Mouse (Mus musculus) brown adipose tissue, adult 24 weeks (tissue): ENCODE results near the gene Bpifb1. TPM values are rescaled to one million over a fixed set of nuclear protein-coding genes. Genes with fewer than 3 reads are reported as not detected.
"Not testable (repeated sequence)": the region's sequence is repeated elsewhere in the genome, so short reads cannot be mapped to it uniquely, and the experiment has no call there.

Source experiments
- H3K27ac ChIP-seq: fragments of 200-500 bp; replicated peaks from 2 replicates; pipeline ENCODE4 v1.5.1; 2012; ENCODE audit warnings: low read depth, mild to moderate bottlenecking, low read length
- H3K4me1 ChIP-seq: fragments of 200-500 bp; 2 replicates; pipeline ENCODE4 v1.6.1; 2012; ENCODE audit warnings: low read length, mixed read lengths; ENCODE audit not compliant: control insufficient read depth, insufficient read depth, insufficient read length
- H3K4me3 ChIP-seq: fragments of 200-500 bp; 2 replicates; pipeline ENCODE4 v1.5.1; 2012; ENCODE audit warnings: low read depth, mild to moderate bottlenecking, low read length, moderate library complexity; ENCODE audit not compliant: insufficient read depth
- polyA plus RNA-seq: library from polyadenylated mRNA; stranded (reverse); fragments of >200 nt; gene quantifications from 2 replicates; pipeline ENCODE4 v1.2.4, GENCODE M21; 2012; ENCODE audit not compliant: missing spikeins, insufficient read depth, insufficient read length

Gene Bpifb1
- polyA plus RNA-seq: not detected in 2 replicates

GRCm38 (mm10) chr2:154190546-154191258 is at the start of gene Bpifb1:
Bpifb1 (plus strand) TSS chr2:154190818.
- Histone ChIP-seq H3K4me3 (no peak within 1 kb of the TSS), H3K27ac (no peak within 1 kb of the TSS), H3K4me1 (no peaks in the 10 kb centered on the region)

DNA sequence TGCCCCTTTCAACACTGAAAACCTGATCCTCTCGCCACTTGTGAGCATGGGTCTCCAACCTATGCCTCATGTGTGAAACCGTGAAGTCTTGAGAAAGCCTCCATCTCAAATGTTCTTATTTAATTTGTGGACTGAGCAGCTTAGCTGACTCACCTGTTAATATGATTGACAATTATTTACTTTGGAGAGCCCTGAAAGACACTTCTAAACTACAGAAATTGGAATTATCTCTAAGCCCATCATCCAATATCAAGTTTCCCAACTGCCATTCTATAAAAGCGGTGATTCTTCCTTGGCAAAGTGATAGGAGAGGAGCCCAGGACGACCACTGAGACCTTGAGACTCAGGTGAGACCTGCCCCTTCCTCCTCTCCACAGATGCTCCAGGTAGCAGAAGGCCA is 48.0 kb upstream of the Bpifb1 start, which contains the start of gene Bpifa1:
TSS of gene Bpifa1 (plus strand) at position 301 of the 400 bp plus-strand sequence.
- Histone ChIP-seq H3K4me1 (no peaks in the 10 kb centered on the region), H3K4me3 (no peak within 1 kb of the TSS), H3K27ac (no peak within 1 kb of the TSS)

GRCm38 (mm10) chr2:154143735-154144134 is 46.9 kb upstream of the Bpifb1 start:
- no peak overlapping the region for H3K27ac ChIP-seq
- no peak overlapping the region for H3K4me3 ChIP-seq
- no peaks in the 10 kb centered on the region for H3K4me1 ChIP-seq

DNA sequence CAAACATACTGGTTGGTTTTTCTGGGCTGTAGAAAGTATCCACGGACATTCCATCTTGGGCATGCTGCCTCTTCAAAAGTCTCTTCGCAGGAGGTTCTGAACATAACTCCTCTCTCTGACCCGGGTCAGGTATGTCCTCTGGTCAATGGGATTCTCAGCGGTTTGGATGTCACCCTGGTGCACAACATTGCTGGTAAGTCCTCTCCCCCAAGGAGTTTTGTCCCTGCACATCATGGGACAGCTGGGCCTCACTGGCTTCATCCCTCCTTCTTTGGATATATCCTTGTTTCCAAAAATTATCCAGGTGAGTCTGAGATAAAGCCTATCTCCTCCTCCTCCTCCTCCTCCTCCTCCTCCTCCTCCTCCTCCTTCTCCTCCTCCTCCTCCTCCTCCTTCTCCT is 43.1 kb upstream of the Bpifb1 start:
- Histone ChIP-seq H3K4me3 (no peak overlapping the region), H3K4me1 (no peaks in the 10 kb centered on the region), H3K27ac (no peak overlapping the region)

- Histone ChIP-seq H3K4me1 (no peaks in the 10 kb centered on the region), H3K4me3 (no peak overlapping the region), H3K27ac (no peak overlapping the region)
Measured at GRCm38 (mm10) chr2:154158433-154158832, 32.2 kb upstream of the Bpifb1 start.

DNA sequence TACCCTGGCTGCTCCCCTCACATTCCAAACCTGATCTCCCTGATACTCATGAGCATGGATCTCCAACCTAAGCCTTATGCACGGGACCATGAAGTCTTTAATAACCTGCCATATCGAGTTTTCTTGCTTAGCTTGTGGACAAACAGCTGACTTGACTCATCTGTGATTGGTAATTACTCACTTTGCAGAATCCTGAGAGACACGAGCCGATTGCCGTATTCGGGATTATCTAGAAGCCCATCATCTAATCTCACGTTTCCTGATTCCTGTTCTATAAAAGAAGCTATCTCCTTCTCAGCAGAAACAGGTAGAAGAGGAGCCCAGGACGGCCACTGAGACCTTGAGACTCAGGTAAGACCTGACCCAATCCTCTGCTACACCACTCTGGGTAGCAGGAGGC is 28.3 kb upstream of the Bpifb1 start, which contains the start of gene Bpifa5:
TSS of gene Bpifa5 (plus strand) at position 301 of the 400 bp plus-strand sequence.
- no peak within 1 kb of the TSS for H3K4me3 ChIP-seq
- H3K4me1 ChIP-seq: no peaks in the 10 kb centered on the region
- no peak within 1 kb of the TSS for H3K27ac ChIP-seq

- Histone ChIP-seq H3K4me3 (no peak overlapping the region), H3K4me1 (no peaks in the 10 kb centered on the region), H3K27ac (no peak overlapping the region)
Measured at GRCm38 (mm10) chr2:154163306-154163705, 27.3 kb upstream of the Bpifb1 start.

GRCm38 (mm10) chr2:154169172-154169571 is 21.4 kb upstream of the Bpifb1 start:
- no peaks in the 10 kb centered on the region for H3K4me1 ChIP-seq
- no peak overlapping the region for H3K27ac ChIP-seq
- H3K4me3 ChIP-seq: no peak overlapping the region

DNA sequence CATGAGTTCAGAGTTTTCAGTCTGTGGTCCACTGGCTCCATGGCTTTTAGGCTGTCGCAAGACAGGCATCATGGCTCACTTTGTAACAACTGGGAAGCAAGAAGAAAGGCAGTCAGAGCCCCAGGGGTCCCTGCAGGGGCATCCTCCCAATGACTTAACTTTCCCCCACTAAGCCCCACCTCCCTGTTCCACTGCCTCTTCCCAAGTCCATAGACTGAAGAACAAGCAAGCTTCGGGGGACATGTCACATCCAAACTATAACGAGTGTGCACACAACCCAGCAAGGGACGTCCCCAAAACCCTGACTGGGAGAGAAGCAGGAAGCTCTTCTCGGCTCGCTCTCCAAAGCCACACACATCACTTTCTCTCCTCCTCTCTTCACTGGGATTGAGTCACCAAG is 19.0 kb upstream of the Bpifb1 start:
- Histone ChIP-seq H3K4me3 (no peak overlapping the region), H3K27ac (no peak overlapping the region), H3K4me1 (no peaks in the 10 kb centered on the region)

- no peaks in the 10 kb centered on the region for H3K4me1 ChIP-seq
- H3K4me3 ChIP-seq: no peak overlapping the region
- no peak overlapping the region for H3K27ac ChIP-seq
Measured at GRCm38 (mm10) chr2:154173313-154173712, 17.3 kb upstream of the Bpifb1 start.

DNA sequence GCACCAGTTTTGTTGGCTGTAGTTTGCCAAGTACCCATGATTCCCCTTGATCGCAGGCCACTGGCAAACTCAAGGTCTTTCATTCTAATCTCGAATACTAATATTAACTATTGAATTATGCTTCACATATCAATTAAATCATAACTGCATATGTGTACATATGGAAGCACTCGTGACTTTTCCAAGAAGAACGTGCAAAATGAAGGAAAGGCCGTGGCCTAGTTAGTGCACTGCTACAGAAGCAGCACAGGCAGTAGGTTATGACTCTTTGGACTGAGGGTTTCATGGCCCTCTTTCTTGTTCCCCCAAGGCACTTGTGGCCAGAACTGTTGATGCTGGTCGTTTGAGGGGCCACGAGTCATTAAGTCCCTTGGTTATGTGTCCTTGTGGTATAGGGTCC is 8.7 kb upstream of the Bpifb1 start:
- not testable (repeated sequence) for H3K27ac ChIP-seq, H3K4me1 ChIP-seq, H3K4me3 ChIP-seq

GRCm38 (mm10) chr2:154183061-154183460 is 7.6 kb upstream of the Bpifb1 start:
- not testable (repeated sequence) for H3K27ac ChIP-seq, H3K4me3 ChIP-seq, H3K4me1 ChIP-seq

GRCm38 (mm10) chr2:154185319-154185718 is 5.3 kb upstream of the Bpifb1 start:
- Histone ChIP-seq H3K4me1 (no peaks in the 10 kb centered on the region), H3K27ac (no peak overlapping the region), H3K4me3 (no peak overlapping the region)

DNA sequence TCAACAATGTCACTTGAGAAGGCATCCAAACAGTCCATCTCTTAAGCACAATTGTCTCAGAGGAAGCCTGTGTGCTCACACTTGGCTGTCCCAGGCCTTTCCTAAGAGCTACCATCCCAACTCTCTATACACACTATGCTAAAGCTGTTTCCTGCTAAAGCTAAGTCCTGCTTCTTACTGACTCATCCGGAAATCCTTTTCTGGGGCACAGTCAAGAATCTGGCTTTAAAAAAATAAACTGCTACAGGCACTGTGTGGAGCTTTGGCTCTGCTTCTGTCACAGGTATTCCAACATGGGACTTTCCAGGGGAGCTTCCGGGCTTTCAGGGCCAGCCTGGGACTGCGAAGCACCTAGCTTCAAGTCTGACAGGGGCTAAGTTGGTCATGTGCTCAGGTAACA is 4.9 kb upstream of the Bpifb1 start:
- H3K27ac ChIP-seq: no peak overlapping the region

GRCm38 (mm10) chr2:154187468-154187867 is 3.1 kb upstream of the Bpifb1 start:
- H3K4me1 ChIP-seq: no peaks in the 10 kb centered on the region
- H3K4me3 ChIP-seq: no peak overlapping the region
- H3K27ac ChIP-seq: no peak overlapping the region

More for the DNA sequence above, 4.9 kb upstream of the Bpifb1 start:
- Histone ChIP-seq H3K4me3 (no peak overlapping the region), H3K4me1 (no peaks in the 10 kb centered on the region)

GRCm38 (mm10) chr2:154189877-154190434 is 662 bp upstream of the Bpifb1 start:
- Histone ChIP-seq H3K4me1 (no peaks in the 10 kb centered on the region), H3K4me3 (no peak overlapping the region)

More at GRCm38 (mm10) chr2:154189877-154190434, 662 bp upstream of the Bpifb1 start:
- H3K27ac ChIP-seq: no peak overlapping the region
